ENCODE assay signal across 28 mouse cellular contexts in the genomic region with DNA sequence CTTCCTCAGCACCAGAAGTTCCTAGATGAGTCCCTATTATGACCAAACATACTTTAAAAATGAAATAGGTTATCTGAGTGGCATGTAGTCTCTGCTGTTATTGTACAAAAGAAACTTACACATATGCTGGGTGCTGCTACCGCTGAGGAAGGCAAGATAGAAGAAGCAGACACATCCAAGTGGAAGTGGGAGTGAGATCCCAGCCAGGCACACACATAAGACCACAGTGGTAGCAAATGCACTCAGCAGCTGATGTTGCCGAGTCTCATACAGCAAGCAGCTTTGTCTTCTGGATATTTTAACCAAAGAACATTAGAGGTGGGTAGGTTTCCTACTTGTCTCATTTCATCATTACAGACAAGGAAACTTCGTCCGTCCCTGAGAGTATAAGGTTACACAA.
DNase-seq lines count a peak whose midpoint lies in the region; ATAC-seq and TF ChIP-seq lines count a peak whose summit lies in the region.
"Had no signal": no experiment of that assay in that cellular context is flagged by ENCODE, and none has a peak within 500 bp of the region (broad histone marks: within the 10 kb centered on the region; RNA-seq: fewer than 3 reads in every experiment).

No protein-coding gene starts in this region.

- no peak for DNase-seq in hindbrain, embryonic 10.5 days (ENCODE audit: low spot score)
- no peak for DNase-seq in hindbrain, postnatal 0 days (ENCODE audit: low spot score)
- DNase-seq: adrenal gland, postnatal 25 days; B cell, adult 2 months; cerebellum, adult 9-11 months; embryo, embryonic 11 days; gastrocnemius, postnatal 25 days; heart, adult 11 months; kidney, adult 9 months; kidney, postnatal 14 days; layer of hippocampus, adult 9-11 months; liver, postnatal 0 days; lung, postnatal 36 days; right cerebral cortex, postnatal 4 days; thymus, adult 18-20 months; thymus, postnatal 36 days had no signal

- no peaks in the 10 kb centered on the region for H3K36me3 ChIP-seq in hindbrain, embryonic 15.5 days
- H3K36me3 ChIP-seq in hindbrain, embryonic 10.5 days: no peaks in the 10 kb centered on the region
- no peaks in the 10 kb centered on the region for H3K36me3 ChIP-seq in midbrain, embryonic 16.5 days (ENCODE audit: control insufficient read depth, insufficient read depth, low read length)
- no peaks in the 10 kb centered on the region for H3K36me3 ChIP-seq in midbrain, embryonic 13.5 days
- H3K36me3 ChIP-seq in hindbrain, postnatal 0 days (ENCODE audit: insufficient read depth, low read length): no peaks in the 10 kb centered on the region
- H3K36me3 ChIP-seq in neural tube, embryonic 15.5 days: no peaks in the 10 kb centered on the region
- H3K36me3 ChIP-seq in kidney, embryonic 16.5 days (ENCODE audit: insufficient read depth, low read length): no peaks in the 10 kb centered on the region
- H3K36me3 ChIP-seq: embryonic facial prominence, embryonic 15.5 days; forebrain, embryonic 12.5 days; heart, embryonic 10.5 days; heart, embryonic 15.5 days; liver, embryonic 12.5 days had no signal

- H3K9ac ChIP-seq in hindbrain, embryonic 15.5 days: peak overlapping the region; percentile 13; the same call in 1 of the 2 replicates
- no peak overlapping the region for H3K9ac ChIP-seq in midbrain, embryonic 16.5 days (ENCODE audit: low read depth, low read length)
- H3K9ac ChIP-seq in midbrain, embryonic 13.5 days (replicated peaks): no peak overlapping the region
- peak overlapping the region; percentile 3; the same call in 1 of the 2 replicates for H3K9ac ChIP-seq in hindbrain, postnatal 0 days (replicated peaks; ENCODE audit: low read length)
- 0 out of 2 replicates have a peak overlapping the region, but pooled peaks have one; percentile 0 for H3K9ac ChIP-seq in neural tube, embryonic 15.5 days (replicated peaks)
- H3K9ac ChIP-seq in kidney, embryonic 16.5 days (replicated peaks; ENCODE audit: low read length): no peak overlapping the region
- H3K9ac ChIP-seq: embryonic facial prominence, embryonic 15.5 days; forebrain, embryonic 12.5 days; heart, embryonic 15.5 days; liver, embryonic 12.5 days; liver, postnatal 0 days had no signal

- TF ChIP-seq CTCF in hindbrain, postnatal 0 days (IDR thresholded peaks at IDR 0.05; ENCODE audit: low read depth): no peak

- H3K27me3 ChIP-seq in hindbrain, embryonic 15.5 days: no peaks in the 10 kb centered on the region
- H3K27me3 ChIP-seq in hindbrain, embryonic 10.5 days (ENCODE audit: insufficient read depth, poor library complexity, severe bottlenecking): 0 out of 2 replicates have a peak, but pooled peaks cover 8% of the 10 kb centered on the region
- H3K27me3 ChIP-seq in midbrain, embryonic 16.5 days (ENCODE audit: control insufficient read depth, insufficient read depth, low read depth, low read length): no peaks in the 10 kb centered on the region
- H3K27me3 ChIP-seq in midbrain, embryonic 13.5 days: no peaks in the 10 kb centered on the region
- no peaks in the 10 kb centered on the region for H3K27me3 ChIP-seq in hindbrain, postnatal 0 days (ENCODE audit: insufficient read depth, low read length)
- H3K27me3 ChIP-seq in neural tube, embryonic 15.5 days (replicated peaks): no peaks in the 10 kb centered on the region
- no peaks in the 10 kb centered on the region for H3K27me3 ChIP-seq in kidney, embryonic 16.5 days (ENCODE audit: insufficient read depth, low read length)
- H3K27me3 ChIP-seq: embryonic facial prominence, embryonic 15.5 days; heart, embryonic 15.5 days had no signal

- H3K4me3 ChIP-seq in hindbrain, embryonic 15.5 days: peak overlapping the region; percentile 86
- no peak overlapping the region for H3K4me3 ChIP-seq in hindbrain, embryonic 10.5 days
- no peak overlapping the region for H3K4me3 ChIP-seq in midbrain, embryonic 16.5 days (ENCODE audit: low read depth, low read length)
- H3K4me3 ChIP-seq in midbrain, embryonic 13.5 days (replicated peaks): no peak overlapping the region
- no peak overlapping the region for H3K4me3 ChIP-seq in hindbrain, postnatal 0 days (ENCODE audit: low read length)
- H3K4me3 ChIP-seq in neural tube, embryonic 15.5 days (replicated peaks): peak overlapping the region; percentile 90
- H3K4me3 ChIP-seq in kidney, embryonic 16.5 days (ENCODE audit: low read length): no peak overlapping the region
- H3K4me3 ChIP-seq: embryonic facial prominence, embryonic 15.5 days; forebrain, embryonic 12.5 days; heart, embryonic 10.5 days; heart, embryonic 15.5 days; liver, embryonic 12.5 days had no signal

- WGBS in hindbrain, embryonic 15.5 days: 79% methylated on average over 4 of the region's 4 CpGs
- WGBS in hindbrain, embryonic 10.5 days: 77% methylated on average over 4 of the region's 4 CpGs
- 87% methylated on average over 4 of the region's 4 CpGs for WGBS in midbrain, embryonic 16.5 days
- 90% methylated on average over 4 of the region's 4 CpGs for WGBS in midbrain, embryonic 13.5 days
- WGBS in hindbrain, postnatal 0 days: 74% methylated on average over 4 of the region's 4 CpGs
- 74% methylated on average over 4 of the region's 4 CpGs for WGBS in neural tube, embryonic 15.5 days
- WGBS in kidney, embryonic 16.5 days: 57% methylated on average over 4 of the region's 4 CpGs

- no peak for ATAC-seq in hindbrain, embryonic 15.5 days (ENCODE audit: low FRiP score, low read depth)
- ATAC-seq in midbrain, embryonic 16.5 days: no peak
- no peak for ATAC-seq in midbrain, embryonic 13.5 days
- ATAC-seq in hindbrain, postnatal 0 days: no peak
- ATAC-seq in neural tube, embryonic 15.5 days (ENCODE audit: low FRiP score): no peak
- ATAC-seq in kidney, embryonic 16.5 days (ENCODE audit: low FRiP score, low TSS enrichment): no peak
- ATAC-seq: intestine, postnatal 0 days; liver, embryonic 12.5 days; liver, postnatal 0 days had no signal

- peaks cover 7% of the 10 kb centered on the region; the same call in 1 of the 2 replicates for H3K4me1 ChIP-seq in hindbrain, embryonic 15.5 days (replicated peaks)
- H3K4me1 ChIP-seq in hindbrain, embryonic 10.5 days (replicated peaks): peaks cover 18% of the 10 kb centered on the region
- H3K4me1 ChIP-seq in midbrain, embryonic 16.5 days (ENCODE audit: control insufficient read depth, insufficient read depth, low read length): 0 out of 2 replicates have a peak, but pooled peaks cover 3% of the 10 kb centered on the region
- peaks cover 16% of the 10 kb centered on the region for H3K4me1 ChIP-seq in midbrain, embryonic 13.5 days (replicated peaks)
- 0 out of 2 replicates have a peak, but pooled peaks cover 4% of the 10 kb centered on the region for H3K4me1 ChIP-seq in hindbrain, postnatal 0 days (ENCODE audit: insufficient read depth, low read length)
- H3K4me1 ChIP-seq in neural tube, embryonic 15.5 days: peaks cover 16% of the 10 kb centered on the region
- H3K4me1 ChIP-seq in kidney, embryonic 16.5 days (ENCODE audit: insufficient read depth, low read length): no peaks in the 10 kb centered on the region
- H3K4me1 ChIP-seq: embryonic facial prominence, embryonic 15.5 days; liver, embryonic 12.5 days had no signal

- H3K27ac ChIP-seq in hindbrain, embryonic 15.5 days (replicated peaks): peak overlapping the region; percentile 98
- H3K27ac ChIP-seq in hindbrain, embryonic 10.5 days: no peak overlapping the region
- H3K27ac ChIP-seq in midbrain, embryonic 16.5 days (ENCODE audit: low read length): no peak overlapping the region
- no peak overlapping the region for H3K27ac ChIP-seq in midbrain, embryonic 13.5 days
- no peak overlapping the region for H3K27ac ChIP-seq in hindbrain, postnatal 0 days
- H3K27ac ChIP-seq in neural tube, embryonic 15.5 days (replicated peaks): 0 out of 2 replicates have a peak overlapping the region, but pooled peaks have one; percentile 98
- H3K27ac ChIP-seq in kidney, embryonic 16.5 days (ENCODE audit: low read length): no peak overlapping the region
- H3K27ac ChIP-seq: embryonic facial prominence, embryonic 15.5 days; forebrain, embryonic 12.5 days; heart, embryonic 10.5 days; heart, embryonic 15.5 days; liver, embryonic 12.5 days; stomach, postnatal 0 days had no signal

- peak overlapping the region; percentile 80 for H3K4me2 ChIP-seq in hindbrain, embryonic 15.5 days
- peak overlapping the region; percentile 25 for H3K4me2 ChIP-seq in midbrain, embryonic 16.5 days (ENCODE audit: low read length)
- no peak overlapping the region for H3K4me2 ChIP-seq in midbrain, embryonic 13.5 days (replicated peaks)
- H3K4me2 ChIP-seq in hindbrain, postnatal 0 days (ENCODE audit: low read depth, low read length): peak overlapping the region; percentile 86; the same call in 1 of the 2 replicates
- H3K4me2 ChIP-seq in neural tube, embryonic 15.5 days: peak overlapping the region; percentile 78
- no peak overlapping the region for H3K4me2 ChIP-seq in kidney, embryonic 16.5 days (replicated peaks; ENCODE audit: low read depth, low read length)
- H3K4me2 ChIP-seq: embryonic facial prominence, embryonic 15.5 days; forebrain, embryonic 12.5 days; heart, embryonic 15.5 days; liver, embryonic 12.5 days had no signal

- no peaks in the 10 kb centered on the region for H3K9me3 ChIP-seq in hindbrain, embryonic 15.5 days
- no peaks in the 10 kb centered on the region for H3K9me3 ChIP-seq in hindbrain, embryonic 10.5 days
- no peaks in the 10 kb centered on the region for H3K9me3 ChIP-seq in midbrain, embryonic 16.5 days (replicated peaks; ENCODE audit: control insufficient read depth, low read length, poor library complexity, severe bottlenecking)
- H3K9me3 ChIP-seq in midbrain, embryonic 13.5 days: no peaks in the 10 kb centered on the region
- no peaks in the 10 kb centered on the region for H3K9me3 ChIP-seq in hindbrain, postnatal 0 days (ENCODE audit: low read length)
- H3K9me3 ChIP-seq in neural tube, embryonic 15.5 days (replicated peaks): no peaks in the 10 kb centered on the region
- H3K9me3 ChIP-seq in kidney, embryonic 16.5 days (ENCODE audit: low read length): no peaks in the 10 kb centered on the region
- H3K9me3 ChIP-seq: embryonic facial prominence, embryonic 15.5 days; forebrain, embryonic 12.5 days; heart, embryonic 10.5 days; heart, embryonic 15.5 days; liver, embryonic 12.5 days had no signal

Comparison
In these comparisons a context has a peak if more than half of its experiments do, and no peak if none do; other contexts are left out.
1. H3K27ac ChIP-seq: peak in hindbrain, embryonic 15.5 days (single experiment) and neural tube, embryonic 15.5 days (single experiment); none in hindbrain, embryonic 10.5 days (single experiment), midbrain, embryonic 16.5 days (single experiment), midbrain, embryonic 13.5 days (single experiment), hindbrain, postnatal 0 days (single experiment) and kidney, embryonic 16.5 days (single experiment).
2. H3K4me2 ChIP-seq: peak in hindbrain, embryonic 15.5 days (single experiment), midbrain, embryonic 16.5 days (single experiment), hindbrain, postnatal 0 days (single experiment) and neural tube, embryonic 15.5 days (single experiment); none in midbrain, embryonic 13.5 days (single experiment) and kidney, embryonic 16.5 days (single experiment).
3. H3K4me3 ChIP-seq: peak in hindbrain, embryonic 15.5 days (single experiment) and neural tube, embryonic 15.5 days (single experiment); none in hindbrain, embryonic 10.5 days (single experiment), midbrain, embryonic 16.5 days (single experiment), midbrain, embryonic 13.5 days (single experiment), hindbrain, postnatal 0 days (single experiment) and kidney, embryonic 16.5 days (single experiment).
4. H3K9ac ChIP-seq: peak in hindbrain, embryonic 15.5 days (single experiment), hindbrain, postnatal 0 days (single experiment) and neural tube, embryonic 15.5 days (single experiment); none in midbrain, embryonic 16.5 days (single experiment), midbrain, embryonic 13.5 days (single experiment) and kidney, embryonic 16.5 days (single experiment).